Mouse (Mus musculus) intestine, postnatal 0 days (tissue): ENCODE measurements around the gene Thap11. TPM values are rescaled to one million over a fixed set of nuclear protein-coding genes. Genes with fewer than 3 reads are reported as not detected.

ENCODE experiments used
- ATAC-seq: fragments of 200-750 bp; cut with Nextera tagmentation; 2 replicates; pipeline ENCODE4 v1.8.0; 2017; ENCODE audit warnings: mild to moderate bottlenecking, moderate TSS enrichment, moderate library complexity
- H3K27ac ChIP-seq: fragments of 300-500 bp; sonication (generic); 2 replicates; pipeline ENCODE4 v1.5.1; 2014; ENCODE audit warnings: mild to moderate bottlenecking, low read depth, low read length, moderate library complexity
- H3K27me3 ChIP-seq: fragments of 300-500 bp; sonication (generic); replicated peaks from 2 replicates; pipeline ENCODE4 v1.6.1; 2014; ENCODE audit warnings: low read length, mixed read lengths; ENCODE audit not compliant: control insufficient read depth, insufficient read depth
- H3K36me3 ChIP-seq: fragments of 300-500 bp; sonication (generic); 2 replicates; pipeline ENCODE4 v1.6.1; 2014; ENCODE audit warnings: mild to moderate bottlenecking, moderate library complexity; ENCODE audit not compliant: control insufficient read depth, insufficient read depth
- H3K4me1 ChIP-seq: fragments of 300-500 bp; sonication (generic); replicated peaks from 2 replicates; pipeline ENCODE4 v1.6.1; 2014; ENCODE audit warnings: antibody characterized with exemption, low read length, mixed read lengths; ENCODE audit not compliant: control insufficient read depth, insufficient read depth
- H3K4me2 ChIP-seq: fragments of 300-500 bp; sonication (generic); replicated peaks from 2 replicates; pipeline ENCODE4 v1.6.1; 2014; ENCODE audit warnings: low read depth, mild to moderate bottlenecking, moderate library complexity
- H3K4me3 ChIP-seq: fragments of 300-500 bp; sonication (generic); 2 replicates; pipeline ENCODE4 v1.5.1; 2014; ENCODE audit warnings: low read depth, low read length
- H3K9ac ChIP-seq: fragments of 300-500 bp; sonication (generic); 2 replicates; pipeline ENCODE4 v1.6.1; 2014; ENCODE audit warnings: mild to moderate bottlenecking, low read depth, low read length
- H3K9me3 ChIP-seq: fragments of 300-500 bp; sonication (generic); 2 replicates; pipeline ENCODE4 v1.6.1; 2016; ENCODE audit warnings: mixed run types; ENCODE audit not compliant: control insufficient read depth
- CTCF ChIP-seq: sonication (generic); IDR thresholded peaks from 2 replicates; pipeline ENCODE4 v1.5.1; 2016; ENCODE audit warnings: low read depth, mild to moderate bottlenecking, control low read depth, antibody characterized with exemption, moderate library complexity
- WGBS: fragments of 180-500 bp; shearing (Covaris S2); extraction: QIAGEN DNeasy Blood & Tissue Kit; methylation state at CpG from one replicate; pipeline ENCODE4 v1.1.7; 2014; 5-methylcytosine and 5-hydroxymethylcytosine counted together
- polyA plus RNA-seq: library from polyadenylated mRNA; unstranded; fragments of >200 nt; fragmentation: Nextera tagmentation; extraction: Ambion mirVana; gene quantifications from 2 replicates; pipeline ENCODE4 v1.2.1, GENCODE M21; 2015

Gene Thap11
- polyA plus RNA-seq, 1 experiment from 2014 or later: 28.3 TPM

DNA sequence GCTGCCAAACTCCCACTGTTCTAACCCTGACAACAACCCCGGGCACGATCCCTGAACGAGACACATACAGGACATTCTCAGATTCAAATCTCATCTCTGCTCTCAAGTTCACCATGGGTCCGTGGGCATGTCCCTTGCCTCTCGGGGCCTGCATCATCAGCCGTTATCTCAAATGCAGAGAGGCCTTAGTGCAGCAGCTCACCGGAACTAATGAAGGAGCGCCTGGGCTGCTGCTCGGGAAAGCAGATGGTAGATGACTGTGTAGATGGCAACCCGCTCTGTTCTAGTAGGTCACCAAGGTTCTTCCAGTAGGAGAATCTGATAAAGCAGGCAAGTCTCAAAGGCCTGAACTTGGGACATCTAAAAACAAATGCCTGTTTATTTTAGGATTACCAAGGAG is 43.9 kb upstream of the Thap11 start:
- Histone ChIP-seq H3K4me3 (no peak overlapping the region), H3K9me3 (no peaks in the 10 kb centered on the region), H3K27ac (no peak overlapping the region), H3K4me1 (no peaks in the 10 kb centered on the region), H3K9ac (no peak overlapping the region), H3K36me3 (no peaks in the 10 kb centered on the region; the same call in 1 of the 2 replicates), H3K27me3 (no peaks in the 10 kb centered on the region), H3K4me2 (no peak overlapping the region)
- WGBS: 78% methylated on average over 10 of the region's 10 CpGs
- TF ChIP-seq CTCF: no peak
- ATAC-seq: no peak

DNA sequence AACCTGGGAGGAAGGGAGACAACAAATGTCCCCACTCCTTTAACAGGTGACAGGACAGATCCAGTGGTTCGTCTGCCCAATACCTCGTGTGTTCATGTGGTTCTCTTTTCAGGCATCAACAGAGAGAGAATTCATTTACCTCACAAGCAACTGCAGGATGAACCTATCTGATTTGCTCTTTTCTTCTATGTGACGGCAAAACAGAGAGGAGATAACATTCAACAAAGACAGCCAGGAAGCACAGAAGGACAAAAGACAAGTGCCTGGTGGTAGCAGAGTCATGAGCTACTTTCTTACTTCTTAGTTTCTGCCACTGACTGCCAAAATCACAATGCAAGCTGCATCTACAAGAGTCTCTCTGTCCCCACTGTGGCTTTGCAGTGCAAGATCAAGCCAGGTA is 43.4 kb upstream of the Thap11 start:
- no peak overlapping the region for H3K27ac ChIP-seq

GRCm38 (mm10) chr8:105812511-105812910 is 42.4 kb upstream of the Thap11 start:
- H3K9me3 ChIP-seq: no peaks in the 10 kb centered on the region
- 60% methylated on average over 5 of the region's 5 CpGs for WGBS
- H3K4me2 ChIP-seq: no peak overlapping the region
- no peak overlapping the region for H3K9ac ChIP-seq
- ATAC-seq: no peak
- no peak for TF ChIP-seq CTCF
- no peak overlapping the region for H3K4me3 ChIP-seq
- H3K36me3 ChIP-seq: no peaks in the 10 kb centered on the region; the same call in 1 of the 2 replicates
- no peak overlapping the region for H3K27ac ChIP-seq
- H3K4me1 ChIP-seq: no peaks in the 10 kb centered on the region
- H3K27me3 ChIP-seq: no peaks in the 10 kb centered on the region

More for the DNA sequence above, 43.4 kb upstream of the Thap11 start:
- no peaks in the 10 kb centered on the region for H3K27me3 ChIP-seq
- H3K4me2 ChIP-seq: no peak overlapping the region
- 68% methylated on average over 3 of the region's 3 CpGs for WGBS
- H3K4me3 ChIP-seq: no peak overlapping the region
- no peak for TF ChIP-seq CTCF
- no peaks in the 10 kb centered on the region; the same call in 1 of the 2 replicates for H3K36me3 ChIP-seq
- no peak overlapping the region for H3K9ac ChIP-seq
- ATAC-seq: no peak
- no peaks in the 10 kb centered on the region for H3K4me1 ChIP-seq
- H3K9me3 ChIP-seq: no peaks in the 10 kb centered on the region

- no peaks in the 10 kb centered on the region for H3K9me3 ChIP-seq
- no peak for TF ChIP-seq CTCF
- H3K4me1 ChIP-seq: no peaks in the 10 kb centered on the region
- no peak overlapping the region for H3K27ac ChIP-seq
- no peaks in the 10 kb centered on the region for H3K27me3 ChIP-seq
- no peak overlapping the region for H3K4me2 ChIP-seq
- H3K36me3 ChIP-seq: peaks cover under 1% of the 10 kb centered on the region; the same call in 1 of the 2 replicates
- 99% methylated on average over 6 of the region's 6 CpGs for WGBS
- H3K9ac ChIP-seq: no peak overlapping the region
- H3K4me3 ChIP-seq: no peak overlapping the region
- ATAC-seq: no peak
These were observed 41.7 kb upstream of the Thap11 start for GRCm38 (mm10) chr8:105813241-105813640.

DNA sequence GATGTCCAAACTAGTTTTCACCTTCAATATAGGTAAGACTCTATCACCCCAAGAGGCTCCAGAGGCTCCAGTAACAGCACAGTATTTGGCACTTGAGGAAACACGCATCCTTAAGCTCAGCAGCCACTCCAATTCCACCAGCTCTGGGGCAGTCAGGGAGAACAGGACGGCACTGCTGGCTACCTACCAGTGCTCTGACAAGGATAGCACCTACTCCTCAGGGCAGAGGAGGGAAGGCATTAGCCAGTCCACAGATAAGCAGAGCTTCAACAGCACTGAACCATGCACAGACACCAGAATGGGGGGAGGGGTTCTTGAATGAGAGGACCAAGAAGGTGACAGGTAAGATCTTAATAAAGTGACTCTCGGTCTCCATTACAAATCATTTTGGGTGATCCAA is 35.3 kb upstream of the Thap11 start:
- Histone ChIP-seq H3K9me3 (no peaks in the 10 kb centered on the region), H3K9ac (no peak overlapping the region), H3K4me1 (no peaks in the 10 kb centered on the region; the same call in 1 of the 2 replicates), H3K27ac (no peak overlapping the region), H3K27me3 (no peaks in the 10 kb centered on the region), H3K4me2 (no peak overlapping the region), H3K36me3 (peaks cover 36% of the 10 kb centered on the region), H3K4me3 (no peak overlapping the region)
- no peak for TF ChIP-seq CTCF
- ATAC-seq: no peak
- 93% methylated on average over 3 of the region's 3 CpGs for WGBS

GRCm38 (mm10) chr8:105820925-105821324 is 34.0 kb upstream of the Thap11 start:
- TF ChIP-seq CTCF: no peak
- Histone ChIP-seq H3K9ac (no peak overlapping the region), H3K27me3 (no peaks in the 10 kb centered on the region), H3K27ac (no peak overlapping the region), H3K4me2 (no peak overlapping the region), H3K9me3 (no peaks in the 10 kb centered on the region), H3K4me3 (no peak overlapping the region), H3K4me1 (peaks cover 2% of the 10 kb centered on the region), H3K36me3 (peaks cover 36% of the 10 kb centered on the region)
- WGBS: 96% methylated on average over 1 of the region's 1 CpGs
- peak; percentile 41; the same call in 1 of the 2 replicates for ATAC-seq

GRCm38 (mm10) chr8:105825506-105825905 is 29.4 kb upstream of the Thap11 start:
- Histone ChIP-seq H3K4me3 (no peak overlapping the region; the same call in 1 of the 2 replicates), H3K4me1 (peaks cover 6% of the 10 kb centered on the region), H3K9me3 (no peaks in the 10 kb centered on the region), H3K9ac (no peak overlapping the region), H3K4me2 (peak overlapping the region; percentile 73; the same call in 1 of the 2 replicates), H3K27ac (no peak overlapping the region), H3K27me3 (no peaks in the 10 kb centered on the region), H3K36me3 (peaks cover 28% of the 10 kb centered on the region)
- TF ChIP-seq CTCF: no peak
- 64% methylated on average over 4 of the region's 4 CpGs for WGBS
- ATAC-seq: no peak
